Mouse (Mus musculus): ENCODE results near the gene Cmtm8. TPM values are rescaled to one million over a fixed set of nuclear protein-coding genes. Genes with fewer than 3 reads are reported as not detected.

The Cmtm8 gene
- 10.9 and 13.4 TPM in 2 replicates for polyA plus RNA-seq (2015; fragmentation: Nextera tagmentation; extraction: Ambion mirVana)

DNA sequence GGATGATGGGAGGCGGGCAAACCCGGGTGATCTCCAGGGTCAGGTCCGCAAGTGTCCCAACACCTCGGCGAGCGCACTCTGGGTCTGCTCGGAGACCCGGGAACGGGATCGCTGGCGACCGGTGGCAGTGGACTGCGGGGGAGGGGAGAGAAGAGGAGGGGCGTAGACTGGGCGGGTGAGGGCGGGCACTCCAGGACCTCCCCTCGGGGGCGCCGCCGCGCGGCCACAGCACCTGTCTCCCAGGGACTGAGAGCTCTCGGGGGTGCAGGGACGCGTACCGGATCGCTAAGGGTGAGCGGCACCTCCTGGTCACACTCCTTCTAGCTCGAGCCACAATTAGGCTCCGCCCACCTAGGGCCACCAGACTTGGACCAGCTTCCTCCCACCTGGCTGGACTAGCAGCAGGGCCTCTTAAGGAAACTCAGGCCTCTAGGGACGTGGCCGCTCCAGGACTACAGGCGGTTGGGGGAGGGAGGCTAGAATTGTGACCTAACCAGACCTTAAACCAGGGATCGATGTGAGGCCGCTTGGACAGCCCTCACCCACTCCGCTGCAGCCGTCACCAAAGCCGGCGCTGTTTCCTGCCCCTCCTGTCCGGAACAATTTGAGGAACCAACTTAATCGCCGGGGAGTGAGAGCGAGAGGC is at the start of gene Cmtm8:
TSS of gene Cmtm8 (minus strand) at position 140 of the 646 bp plus-strand sequence.
- Histone ChIP-seq H3K4me1 (peaks cover 15% of the 10 kb centered on the region), H3K4me3 (replicated peaks) (peak within 1 kb of the TSS; percentile 63), H3K9ac (replicated peaks) (peak within 1 kb of the TSS; percentile 61), H3K4me2 (peak within 1 kb of the TSS; percentile 100), H3K27ac (replicated peaks) (no peak within 1 kb of the TSS), H3K9me3 (replicated peaks) (no peaks in the 10 kb centered on the region), H3K27me3 (replicated peaks) (peaks cover 40% of the 10 kb centered on the region), H3K36me3 (no peaks in the 10 kb centered on the region)
- peak; percentile 65; the same call in 1 of the 2 replicates for ATAC-seq (ENCODE audit: low FRiP score)
- under 1% methylated on average over 37 of the region's 43 CpGs for WGBS

DNA sequence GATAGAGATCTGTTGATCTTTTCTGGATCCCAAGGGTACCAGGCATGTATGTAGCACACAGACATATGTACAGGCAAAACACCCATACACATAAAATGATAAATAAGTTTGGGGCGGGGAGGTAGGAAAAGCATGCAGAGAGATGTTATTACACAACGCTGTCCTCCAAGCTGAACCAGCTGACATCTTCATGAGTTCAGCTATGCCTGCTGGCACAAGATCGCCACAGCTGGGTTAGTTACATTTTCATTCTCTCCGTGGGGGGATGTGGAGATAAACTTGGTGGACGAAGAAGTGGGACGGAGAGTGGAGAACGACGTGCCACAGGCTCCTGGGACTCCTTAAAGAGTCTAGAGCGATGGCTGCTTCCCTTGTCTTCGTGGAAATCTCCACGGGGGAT is 49.0 kb upstream of the Cmtm8 start:
- H3K9ac ChIP-seq (replicated peaks): no peak overlapping the region
- no peak for ATAC-seq (ENCODE audit: low FRiP score)
- no peaks in the 10 kb centered on the region for H3K27me3 ChIP-seq (replicated peaks)
- H3K4me3 ChIP-seq (replicated peaks): no peak overlapping the region
- peaks cover 7% of the 10 kb centered on the region for H3K4me1 ChIP-seq
- no peaks in the 10 kb centered on the region for H3K36me3 ChIP-seq
- 82% methylated on average over 11 of the region's 11 CpGs for WGBS
- H3K4me2 ChIP-seq: no peak overlapping the region
- no peaks in the 10 kb centered on the region for H3K9me3 ChIP-seq (replicated peaks)
- H3K27ac ChIP-seq (replicated peaks): no peak overlapping the region

DNA sequence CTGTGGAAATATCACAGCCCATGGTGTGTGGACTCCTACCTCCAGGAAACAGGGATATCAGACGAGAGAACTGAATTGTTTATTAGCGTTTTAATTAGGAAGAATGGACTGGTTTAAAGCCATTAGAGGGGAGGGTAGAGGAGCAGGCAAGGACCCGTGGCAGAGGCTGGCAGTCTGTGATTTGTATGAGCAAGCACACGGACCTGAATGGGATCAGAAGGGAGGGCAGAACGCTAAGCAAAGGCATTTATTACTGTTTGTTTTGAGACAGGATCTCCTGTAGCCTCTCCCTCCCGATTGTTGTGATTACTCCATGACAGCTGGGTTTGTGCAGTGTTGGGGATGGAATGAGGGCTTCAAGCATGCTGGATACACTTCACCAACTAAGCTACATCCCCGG is 46.4 kb upstream of the Cmtm8 start:
- Histone ChIP-seq H3K36me3 (no peaks in the 10 kb centered on the region), H3K9ac (replicated peaks) (no peak overlapping the region), H3K27ac (replicated peaks) (no peak overlapping the region), H3K9me3 (replicated peaks) (no peaks in the 10 kb centered on the region), H3K4me2 (no peak overlapping the region), H3K27me3 (replicated peaks) (no peaks in the 10 kb centered on the region), H3K4me1 (peaks cover 7% of the 10 kb centered on the region), H3K4me3 (replicated peaks) (no peak overlapping the region)
- ATAC-seq (ENCODE audit: low FRiP score): no peak
- WGBS: 18% methylated on average over 7 of the region's 7 CpGs

- Histone ChIP-seq H3K4me2 (no peak overlapping the region), H3K4me1 (peaks cover 7% of the 10 kb centered on the region), H3K9ac (replicated peaks) (no peak overlapping the region), H3K27me3 (replicated peaks) (no peaks in the 10 kb centered on the region), H3K9me3 (replicated peaks) (no peaks in the 10 kb centered on the region), H3K27ac (replicated peaks) (no peak overlapping the region), H3K36me3 (no peaks in the 10 kb centered on the region), H3K4me3 (replicated peaks) (no peak overlapping the region)
- 86% methylated on average over 5 of the region's 5 CpGs for WGBS
- no peak for ATAC-seq (ENCODE audit: low FRiP score)
Observed at GRCm38 (mm10) chr9:114888856-114889407, 45.0 kb upstream of the Cmtm8 start.

GRCm38 (mm10) chr9:114887699-114888098 is 43.7 kb upstream of the Cmtm8 start:
- no peaks in the 10 kb centered on the region for H3K27me3 ChIP-seq (replicated peaks)

GRCm38 (mm10) chr9:114885991-114886662 is 42.2 kb upstream of the Cmtm8 start:
- H3K36me3 ChIP-seq: no peaks in the 10 kb centered on the region
- H3K27ac ChIP-seq (replicated peaks): no peak overlapping the region
- 61% methylated on average over 8 of the region's 8 CpGs for WGBS

More at GRCm38 (mm10) chr9:114887699-114888098, 43.7 kb upstream of the Cmtm8 start:
- H3K9ac ChIP-seq (replicated peaks): no peak overlapping the region
- H3K4me2 ChIP-seq: no peak overlapping the region
- 94% methylated on average over 3 of the region's 3 CpGs for WGBS
- H3K9me3 ChIP-seq (replicated peaks): no peaks in the 10 kb centered on the region
- H3K27ac ChIP-seq (replicated peaks): no peak overlapping the region
- H3K4me3 ChIP-seq (replicated peaks): no peak overlapping the region
- H3K36me3 ChIP-seq: no peaks in the 10 kb centered on the region
- ATAC-seq (ENCODE audit: low FRiP score): no peak
- peaks cover 7% of the 10 kb centered on the region for H3K4me1 ChIP-seq

GRCm38 (mm10) chr9:114885564-114885963 is 41.6 kb upstream of the Cmtm8 start:
- H3K4me1 ChIP-seq: peaks cover 5% of the 10 kb centered on the region
- WGBS: 77% methylated on average over 4 of the region's 4 CpGs

More at GRCm38 (mm10) chr9:114885991-114886662, 42.2 kb upstream of the Cmtm8 start:
- Histone ChIP-seq H3K4me1 (peaks cover 7% of the 10 kb centered on the region), H3K27me3 (replicated peaks) (no peaks in the 10 kb centered on the region), H3K4me2 (no peak overlapping the region), H3K4me3 (replicated peaks) (no peak overlapping the region), H3K9me3 (replicated peaks) (no peaks in the 10 kb centered on the region), H3K9ac (replicated peaks) (no peak overlapping the region)
- no peak for ATAC-seq (ENCODE audit: low FRiP score)

DNA sequence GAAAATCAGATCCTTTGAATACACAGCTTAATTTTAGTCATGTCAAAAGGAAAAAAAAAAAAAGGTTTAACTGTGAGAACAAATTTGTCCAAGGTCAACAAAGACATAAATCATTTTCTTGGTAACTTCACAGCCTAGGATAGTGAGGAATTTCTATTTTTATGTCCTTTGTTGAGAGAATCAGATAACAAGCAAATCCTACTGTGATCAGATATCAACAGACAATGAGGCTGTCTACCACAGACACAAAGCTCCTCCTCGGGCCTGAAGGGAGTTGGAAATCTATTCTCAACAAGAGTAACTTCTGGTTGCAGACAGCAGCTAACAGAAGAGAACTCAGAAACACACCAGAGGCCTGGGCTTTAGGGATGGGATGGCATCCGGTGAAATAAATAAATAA is 38.0 kb upstream of the Cmtm8 start:
- Histone ChIP-seq H3K27me3 (replicated peaks) (no peaks in the 10 kb centered on the region), H3K27ac (replicated peaks) (no peak overlapping the region), H3K9me3 (replicated peaks) (no peaks in the 10 kb centered on the region), H3K4me1 (no peaks in the 10 kb centered on the region), H3K9ac (replicated peaks) (no peak overlapping the region), H3K36me3 (no peaks in the 10 kb centered on the region), H3K4me3 (replicated peaks) (no peak overlapping the region), H3K4me2 (no peak overlapping the region)
- ATAC-seq (ENCODE audit: low FRiP score): no peak
- 86% methylated on average over 2 of the region's 2 CpGs for WGBS

More at GRCm38 (mm10) chr9:114885564-114885963, 41.6 kb upstream of the Cmtm8 start:
- Histone ChIP-seq H3K27me3 (replicated peaks) (no peaks in the 10 kb centered on the region), H3K4me3 (replicated peaks) (no peak overlapping the region), H3K27ac (replicated peaks) (no peak overlapping the region), H3K9me3 (replicated peaks) (no peaks in the 10 kb centered on the region), H3K4me2 (no peak overlapping the region), H3K9ac (replicated peaks) (no peak overlapping the region), H3K36me3 (no peaks in the 10 kb centered on the region)
- no peak for ATAC-seq (ENCODE audit: low FRiP score)

GRCm38 (mm10) chr9:114855327-114855726 is 11.4 kb upstream of the Cmtm8 start:
- no peaks in the 10 kb centered on the region for H3K27me3 ChIP-seq (replicated peaks)
- H3K4me3 ChIP-seq (replicated peaks): no peak overlapping the region
- H3K4me1 ChIP-seq: peaks cover 10% of the 10 kb centered on the region; the same call in 1 of the 2 replicates
- no peak overlapping the region for H3K9ac ChIP-seq (replicated peaks)
- WGBS: 39% methylated on average over 11 of the region's 11 CpGs
- ATAC-seq (ENCODE audit: low FRiP score): no peak
- H3K27ac ChIP-seq (replicated peaks): no peak overlapping the region
- H3K4me2 ChIP-seq: no peak overlapping the region
- no peaks in the 10 kb centered on the region for H3K36me3 ChIP-seq
- no peaks in the 10 kb centered on the region for H3K9me3 ChIP-seq (replicated peaks)

- Histone ChIP-seq H3K27me3 (replicated peaks) (no peaks in the 10 kb centered on the region), H3K36me3 (no peaks in the 10 kb centered on the region), H3K9me3 (replicated peaks) (no peaks in the 10 kb centered on the region), H3K4me1 (peaks cover 10% of the 10 kb centered on the region; the same call in 1 of the 2 replicates), H3K27ac (replicated peaks) (no peak overlapping the region), H3K4me3 (replicated peaks) (no peak overlapping the region), H3K4me2 (no peak overlapping the region), H3K9ac (replicated peaks) (no peak overlapping the region)
- no peak for ATAC-seq (ENCODE audit: low FRiP score)
- WGBS: 55% methylated on average over 9 of the region's 9 CpGs
Observed at GRCm38 (mm10) chr9:114854686-114855085, 10.7 kb upstream of the Cmtm8 start.

GRCm38 (mm10) chr9:114853336-114853735 is 9.4 kb upstream of the Cmtm8 start:
- Histone ChIP-seq H3K9ac (replicated peaks) (no peak overlapping the region), H3K9me3 (replicated peaks) (no peaks in the 10 kb centered on the region), H3K4me1 (peaks cover 10% of the 10 kb centered on the region; the same call in 1 of the 2 replicates), H3K4me2 (no peak overlapping the region), H3K27ac (replicated peaks) (no peak overlapping the region), H3K36me3 (no peaks in the 10 kb centered on the region), H3K27me3 (replicated peaks) (no peaks in the 10 kb centered on the region), H3K4me3 (replicated peaks) (no peak overlapping the region)
- WGBS: 86% methylated on average over 15 of the region's 15 CpGs
- no peak for ATAC-seq (ENCODE audit: low FRiP score)

Measured in neural tube, embryonic 15.5 days (tissue).